Mouse (Mus musculus) embryonic facial prominence, embryonic 11.5 days (tissue): ENCODE data around the gene Dscaml1. TPM values are rescaled to one million over a fixed set of nuclear protein-coding genes. Genes with fewer than 3 reads are reported as not detected.

Experiments used
- ATAC-seq: fragments of 200-750 bp; cut with Nextera tagmentation; replicated peaks from 2 replicates; pipeline ENCODE4 v1.8.0; 2017; ENCODE audit warnings: low read depth; ENCODE audit not compliant: insufficient number of reproducible peaks, low FRiP score, low TSS enrichment
- DNase-seq: peaks from one replicate; pipeline ENCODE4 v3.0.0-alpha.2; 2015; ENCODE audit warnings: low spot score
- H3K27ac ChIP-seq: fragments of 300-500 bp; sonication (generic); replicated peaks from 2 replicates; pipeline ENCODE4 v1.5.1; 2014; ENCODE audit warnings: mild to moderate bottlenecking, low read depth, low read length, control low read depth
- H3K27me3 ChIP-seq: fragments of 300-500 bp; sonication (generic); 2 replicates; pipeline ENCODE4 v1.6.1; 2014; ENCODE audit warnings: mild to moderate bottlenecking, low read length, moderate library complexity, mixed read lengths; ENCODE audit not compliant: control insufficient read depth, insufficient read depth
- H3K36me3 ChIP-seq: fragments of 300-500 bp; sonication (generic); replicated peaks from 2 replicates; pipeline ENCODE4 v1.6.1; 2014; ENCODE audit warnings: low read depth, mild to moderate bottlenecking, low read length, moderate library complexity, mixed read lengths; ENCODE audit not compliant: control insufficient read depth, insufficient read depth
- H3K4me1 ChIP-seq: fragments of 300-500 bp; sonication (generic); 2 replicates; pipeline ENCODE4 v1.6.1; 2014; ENCODE audit warnings: low read length, mixed read lengths; ENCODE audit not compliant: control insufficient read depth, insufficient read depth
- H3K4me2 ChIP-seq: fragments of 300-500 bp; sonication (generic); 2 replicates; pipeline ENCODE4 v1.6.1; 2014; ENCODE audit warnings: low read depth, mild to moderate bottlenecking, control low read depth, low read length, moderate library complexity
- H3K4me3 ChIP-seq: fragments of 300-500 bp; sonication (generic); 2 replicates; pipeline ENCODE4 v1.5.1; 2014; ENCODE audit warnings: low read depth, low read length, control low read depth
- H3K9ac ChIP-seq: fragments of 300-500 bp; sonication (generic); replicated peaks from 2 replicates; pipeline ENCODE4 v1.6.1; 2014; ENCODE audit warnings: mild to moderate bottlenecking, control low read depth, low read length
- H3K9me3 ChIP-seq: fragments of 300-500 bp; sonication (generic); replicated peaks from 2 replicates; pipeline ENCODE4 v1.6.1; 2016; ENCODE audit warnings: mild to moderate bottlenecking, low read length, inconsistent platforms, mixed read lengths; ENCODE audit not compliant: control insufficient read depth
- WGBS: fragments of 180-500 bp; shearing (Covaris S2); extraction: QIAGEN DNeasy Blood & Tissue Kit; methylation state at CpG from one replicate; pipeline ENCODE4 v1.1.7; 2014; 5-methylcytosine and 5-hydroxymethylcytosine counted together
- polyA plus RNA-seq: library from polyadenylated mRNA; unstranded; fragments of >200 nt; fragmentation: Nextera tagmentation; extraction: Ambion mirVana; gene quantifications from 2 replicates; pipeline ENCODE4 v1.2.1, GENCODE M21; 2014

Gene Dscaml1
- polyA plus RNA-seq, 1 experiment from 2014 or later: 0.76 TPM

DNA sequence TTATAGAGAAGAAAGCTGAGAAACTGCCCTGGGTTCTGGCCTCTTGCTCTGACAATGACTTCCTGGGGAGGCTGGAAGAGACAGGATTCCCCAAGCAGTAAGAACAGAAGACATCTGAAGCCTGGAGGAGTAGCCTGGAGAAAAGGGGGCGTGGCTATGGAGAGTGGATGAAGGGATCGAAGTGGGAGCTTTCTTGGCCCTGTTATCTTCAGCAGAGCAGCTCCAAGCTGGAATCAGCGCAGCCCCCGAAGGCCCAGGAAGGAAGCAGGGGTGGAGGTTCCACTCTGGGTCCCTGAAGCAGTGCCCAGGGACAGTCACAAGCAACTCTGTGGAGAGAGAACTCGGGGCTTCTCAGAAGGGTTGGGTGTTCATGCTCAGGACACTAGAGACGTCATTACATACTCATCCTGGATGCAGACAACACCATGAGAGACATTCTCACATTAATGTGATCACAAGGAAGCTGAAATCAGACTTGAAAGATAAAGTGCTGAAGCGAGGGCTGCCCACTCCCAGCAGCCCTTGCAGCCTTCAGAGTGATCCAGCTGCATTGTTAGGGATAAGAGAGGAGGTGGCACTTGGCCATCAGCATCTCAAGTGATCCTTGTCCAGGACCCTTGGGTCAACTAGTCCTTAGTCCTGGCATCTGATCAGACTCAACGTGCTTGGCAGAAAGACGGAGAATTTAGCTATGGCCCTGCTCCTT is 146.5 kb downstream of the Dscaml1 start:
- Histone ChIP-seq H3K4me1 (no peaks in the 10 kb centered on the region; the same call in 1 of the 2 replicates), H3K4me2 (no peak overlapping the region), H3K9me3 (no peaks in the 10 kb centered on the region), H3K27me3 (no peaks in the 10 kb centered on the region), H3K36me3 (no peaks in the 10 kb centered on the region), H3K9ac (no peak overlapping the region), H3K4me3 (no peak overlapping the region), H3K27ac (no peak overlapping the region)
- DNase-seq (peak; percentile 40), ATAC-seq (no peak)
- WGBS: 43% methylated on average over 9 of the region's 9 CpGs

DNA sequence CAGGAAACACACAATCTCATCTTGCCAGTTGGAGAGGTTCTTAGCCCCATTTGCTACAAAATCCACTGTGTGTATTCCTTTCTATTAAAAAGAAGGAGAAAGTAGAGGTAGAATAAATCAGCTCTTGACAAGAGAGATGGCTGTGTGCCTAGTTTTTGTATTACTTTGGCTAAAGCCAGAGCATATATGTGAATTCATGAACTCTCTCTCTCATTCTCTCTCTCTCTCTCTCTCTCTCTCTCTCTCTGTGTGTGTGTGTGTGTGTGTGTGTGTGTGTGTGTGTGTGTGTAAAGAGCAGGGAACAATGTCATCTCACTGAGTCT is 147.0 kb downstream of the Dscaml1 start:
- H3K4me2 ChIP-seq: no peak overlapping the region
- no peak for DNase-seq
- no peak for ATAC-seq
- H3K36me3 ChIP-seq: no peaks in the 10 kb centered on the region
- H3K9ac ChIP-seq: no peak overlapping the region
- no peak overlapping the region for H3K27ac ChIP-seq
- H3K4me3 ChIP-seq: no peak overlapping the region
- H3K27me3 ChIP-seq: no peaks in the 10 kb centered on the region
- H3K9me3 ChIP-seq: no peaks in the 10 kb centered on the region
- no peaks in the 10 kb centered on the region; the same call in 1 of the 2 replicates for H3K4me1 ChIP-seq

DNA sequence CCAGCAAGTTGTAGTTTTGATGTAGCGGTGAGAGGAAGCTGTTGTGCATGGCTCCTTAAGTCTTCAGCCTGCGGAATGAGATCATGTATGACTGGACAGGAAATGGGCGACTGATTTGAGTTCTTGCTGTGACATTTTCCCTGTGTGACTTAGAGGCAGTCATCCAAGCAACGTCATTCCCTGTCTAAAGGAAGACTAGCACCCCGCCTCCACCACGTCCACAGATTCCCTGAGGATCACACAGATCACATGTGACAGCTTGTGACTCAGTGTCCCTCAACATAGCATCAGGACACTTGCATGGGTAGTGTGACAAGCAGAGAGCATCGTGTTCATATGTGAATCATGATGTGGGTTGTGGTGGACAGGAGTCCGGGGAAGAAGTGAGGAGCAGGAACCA is 147.6 kb downstream of the Dscaml1 start:
- ATAC-seq: no peak
- Histone ChIP-seq H3K9me3 (no peaks in the 10 kb centered on the region), H3K9ac (no peak overlapping the region), H3K4me2 (no peak overlapping the region), H3K27me3 (no peaks in the 10 kb centered on the region), H3K27ac (no peak overlapping the region), H3K36me3 (no peaks in the 10 kb centered on the region), H3K4me1 (no peaks in the 10 kb centered on the region; the same call in 1 of the 2 replicates), H3K4me3 (no peak overlapping the region)
- no peak for DNase-seq
- 83% methylated on average over 8 of the region's 8 CpGs for WGBS

DNA sequence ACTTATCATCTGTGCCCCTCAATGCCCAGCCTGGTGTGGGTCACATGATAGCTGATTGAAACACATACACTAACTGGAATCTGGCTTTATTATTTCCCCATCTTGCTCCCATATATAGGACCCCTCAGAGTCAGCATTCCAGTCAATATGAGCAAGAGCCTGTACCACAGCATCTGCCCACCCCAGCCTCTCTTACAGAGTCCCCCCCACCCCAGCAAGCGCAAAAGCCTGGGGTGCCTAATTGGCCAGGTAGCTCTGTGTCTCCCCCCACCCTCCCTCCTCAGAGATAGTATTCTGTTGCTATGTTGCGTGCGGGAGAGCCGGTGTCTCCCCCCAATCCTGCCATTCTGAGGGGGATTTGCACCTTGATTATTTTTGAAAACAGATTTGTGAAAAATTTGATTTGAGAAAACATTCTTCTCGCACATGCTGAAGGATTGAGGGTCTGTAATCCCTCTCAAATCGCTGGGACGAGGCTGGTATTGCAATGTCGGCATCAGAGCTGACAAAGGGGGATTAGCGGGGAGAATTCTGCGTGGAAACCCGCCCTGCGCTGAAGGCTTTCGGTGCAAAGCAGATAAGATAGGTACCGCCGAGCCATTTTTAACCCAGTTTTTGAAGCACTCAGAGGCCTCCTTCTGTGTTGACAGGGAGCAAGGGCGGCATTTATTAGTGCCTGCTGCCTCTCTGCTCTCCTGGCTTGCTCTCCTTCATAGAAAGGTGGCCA is 153.8 kb downstream of the Dscaml1 start:
- ATAC-seq (no peak), DNase-seq (no peak)
- H3K4me2 ChIP-seq: no peak overlapping the region
- no peaks in the 10 kb centered on the region for H3K9me3 ChIP-seq
- no peak overlapping the region for H3K27ac ChIP-seq
- no peak overlapping the region for H3K4me3 ChIP-seq
- no peaks in the 10 kb centered on the region for H3K36me3 ChIP-seq
- H3K9ac ChIP-seq: no peak overlapping the region
- no peaks in the 10 kb centered on the region for H3K27me3 ChIP-seq
- 79% methylated on average over 16 of the region's 16 CpGs for WGBS
- no peaks in the 10 kb centered on the region for H3K4me1 ChIP-seq

DNA sequence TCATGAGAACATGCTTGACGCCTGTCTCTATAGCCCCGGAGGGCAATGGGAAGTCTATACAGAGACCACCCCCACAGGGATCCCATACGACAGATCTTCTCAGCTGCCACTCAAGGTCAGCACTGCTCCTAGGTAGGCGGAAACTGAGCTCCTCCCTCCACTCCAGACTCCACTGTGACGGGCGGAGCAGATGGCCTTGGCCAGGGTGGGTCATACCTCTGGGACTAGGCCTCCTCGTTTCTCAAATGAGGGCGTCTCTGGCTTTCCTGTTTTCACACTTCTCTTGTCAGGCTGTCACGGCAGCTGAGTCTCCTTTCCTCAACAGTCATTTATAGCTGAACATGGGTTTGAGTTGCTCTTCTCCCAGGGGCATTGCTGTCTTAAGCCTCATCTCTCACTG is 160.0 kb downstream of the Dscaml1 start:
- ATAC-seq: no peak
- 64% methylated on average over 9 of the region's 9 CpGs for WGBS

DNA sequence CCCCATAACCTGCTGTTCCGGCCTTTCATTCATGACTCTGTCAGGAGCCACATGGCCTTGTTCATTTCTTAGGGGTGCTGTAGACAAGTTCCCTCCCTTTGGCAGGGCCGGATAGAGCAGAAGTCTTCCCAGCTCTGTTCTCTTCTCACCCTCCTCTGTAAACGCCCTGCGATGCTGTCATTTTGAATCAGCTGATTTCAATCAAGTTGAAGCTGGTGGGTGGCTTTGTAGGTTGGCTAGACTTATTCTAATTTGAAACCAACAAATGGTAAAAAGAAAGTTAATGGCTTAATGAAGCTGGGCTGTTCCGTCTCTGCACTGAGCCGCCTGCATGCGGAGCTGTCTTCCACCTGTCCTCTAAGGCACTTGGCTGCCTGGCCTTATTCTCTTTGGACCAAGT is 161.3 kb downstream of the Dscaml1 start:
- Histone ChIP-seq H3K4me3 (no peak overlapping the region), H3K9me3 (no peaks in the 10 kb centered on the region), H3K9ac (no peak overlapping the region), H3K27me3 (no peaks in the 10 kb centered on the region), H3K4me1 (no peaks in the 10 kb centered on the region), H3K36me3 (no peaks in the 10 kb centered on the region), H3K4me2 (no peak overlapping the region), H3K27ac (no peak overlapping the region)
- ATAC-seq (no peak), DNase-seq (no peak)
- WGBS: 88% methylated on average over 7 of the region's 7 CpGs

More for the DNA sequence above, 160.0 kb downstream of the Dscaml1 start:
- DNase-seq: no peak
- no peaks in the 10 kb centered on the region for H3K36me3 ChIP-seq
- no peak overlapping the region for H3K4me3 ChIP-seq
- H3K27ac ChIP-seq: no peak overlapping the region
- no peaks in the 10 kb centered on the region for H3K4me1 ChIP-seq
- no peaks in the 10 kb centered on the region for H3K9me3 ChIP-seq
- H3K27me3 ChIP-seq: no peaks in the 10 kb centered on the region
- no peak overlapping the region for H3K9ac ChIP-seq
- H3K4me2 ChIP-seq: no peak overlapping the region

DNA sequence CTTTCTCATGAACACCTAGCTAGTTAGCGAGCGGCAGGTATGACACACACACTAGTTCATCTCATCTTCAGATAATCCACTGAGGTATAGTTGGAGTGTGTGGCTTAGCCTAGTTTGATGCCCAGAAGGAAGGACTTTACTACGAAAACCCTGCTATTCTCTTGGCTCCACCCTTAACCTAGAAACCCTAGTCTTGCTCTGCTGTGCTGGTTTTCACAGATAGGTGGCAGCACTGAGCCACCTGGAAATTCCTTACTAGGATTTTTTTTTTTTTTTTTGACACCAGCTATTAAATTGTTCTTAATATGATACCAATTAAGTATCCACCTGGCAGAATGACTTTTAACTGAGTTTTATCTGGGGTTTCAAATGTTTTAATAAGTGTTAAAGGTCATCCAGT is 163.4 kb downstream of the Dscaml1 start:
- no peak for ATAC-seq
- no peak overlapping the region for H3K4me2 ChIP-seq
- no peaks in the 10 kb centered on the region for H3K27me3 ChIP-seq
- H3K4me1 ChIP-seq: no peaks in the 10 kb centered on the region
- peak; percentile 67 for DNase-seq
- no peaks in the 10 kb centered on the region for H3K9me3 ChIP-seq
- H3K9ac ChIP-seq: no peak overlapping the region
- H3K36me3 ChIP-seq: no peaks in the 10 kb centered on the region
- no peak overlapping the region for H3K27ac ChIP-seq
- no peak overlapping the region for H3K4me3 ChIP-seq
- WGBS: 68% methylated on average over 3 of the region's 3 CpGs

DNA sequence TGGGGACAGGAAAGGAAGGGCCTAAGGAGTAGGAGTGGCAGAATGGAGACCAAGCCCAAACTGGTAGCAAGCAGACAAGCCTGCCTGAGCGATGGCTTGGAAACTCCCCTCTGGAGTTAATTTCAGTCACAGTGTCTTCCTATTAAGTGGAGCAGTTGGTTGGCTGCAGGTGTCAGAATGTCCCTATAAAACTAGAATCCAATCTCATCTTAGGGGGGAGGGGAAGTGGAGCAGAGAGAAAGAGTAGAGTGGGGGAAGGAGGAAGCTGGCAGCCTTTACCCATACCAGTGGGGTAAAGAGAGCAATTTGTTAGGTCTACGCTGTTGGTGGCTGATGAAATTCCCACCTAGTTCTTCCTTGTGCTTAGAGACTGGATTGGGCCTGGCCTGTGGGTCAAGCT is 164.6 kb downstream of the Dscaml1 start:
- H3K36me3 ChIP-seq: no peaks in the 10 kb centered on the region
- H3K4me2 ChIP-seq: no peak overlapping the region
- H3K9me3 ChIP-seq: no peaks in the 10 kb centered on the region
- ATAC-seq (no peak), DNase-seq (no peak)
- H3K4me3 ChIP-seq: no peak overlapping the region
- no peaks in the 10 kb centered on the region for H3K4me1 ChIP-seq
- no peak overlapping the region for H3K27ac ChIP-seq
- WGBS: 81% methylated on average over 2 of the region's 2 CpGs
- H3K27me3 ChIP-seq: no peaks in the 10 kb centered on the region
- no peak overlapping the region for H3K9ac ChIP-seq
